Mouse (Mus musculus) 3T3-L1 (cell line): ENCODE results near the gene Pim1.

ENCODE experiments used
- DNase-seq: peaks from one replicate; pipeline ENCODE4 v3.0.0-alpha.2; 2015; ENCODE audit warnings: low read depth, low spot score

Gene Pim1

GRCm38 (mm10) chr17:29528568-29529187 lies 38.1 kb downstream of the Pim1 start:
- no peak for DNase-seq

GRCm38 (mm10) chr17:29530508-29530907 lies 40.0 kb downstream of the Pim1 start:
- no peak for DNase-seq

- DNase-seq = no peak
Observed at GRCm38 (mm10) chr17:29531278-29531677, 40.7 kb downstream of the Pim1 start.

- DNase-seq = no peak
Observed at GRCm38 (mm10) chr17:29531757-29532384, 41.3 kb downstream of the Pim1 start.

GRCm38 (mm10) chr17:29533866-29534265 lies 43.3 kb downstream of the Pim1 start:
- DNase-seq = no peak

GRCm38 (mm10) chr17:29540426-29540825 lies 49.9 kb downstream of the Pim1 start:
- DNase-seq = no peak

GRCm38 (mm10) chr17:29541419-29541818 lies 50.9 kb downstream of the Pim1 start:
- DNase-seq = peak; percentile 52

- no peak for DNase-seq
Observed at GRCm38 (mm10) chr17:29542831-29543690, 52.5 kb downstream of the Pim1 start.

- no peak for DNase-seq
Observed at GRCm38 (mm10) chr17:29544064-29544463, 53.5 kb downstream of the Pim1 start.

- DNase-seq = no peak
Observed at GRCm38 (mm10) chr17:29545241-29545640, 54.7 kb downstream of the Pim1 start.
